ENCODE assay signal across 30 mouse cellular contexts in genomic region chr5:67227261-67227660, GRCm38 (mm10). TPM values are rescaled to one million over a fixed set of nuclear protein-coding genes. Genes with fewer than 3 reads are reported as not detected.
A peak's percentile ranks its signal among the peaks of the same experiment; 100 is the strongest.
DNase-seq lines count a peak whose midpoint lies in the region; ATAC-seq and TF ChIP-seq lines count a peak whose summit lies in the region.
"Had no signal": no experiment of that assay in that cellular context is flagged by ENCODE, and none has a peak within 500 bp of the region (broad histone marks: within the 10 kb centered on the region; RNA-seq: fewer than 3 reads in every experiment).

No protein-coding gene starts in this region.

- DNase-seq in hindbrain, embryonic 10.5 days (ENCODE audit: low spot score) = no peak
- peak; percentile 39 for DNase-seq in retina, postnatal 1 day
- no peak for DNase-seq in retina, embryonic 14.5 days (ENCODE audit: low spot score)
- no peak for DNase-seq in hindbrain, embryonic 14.5 days (ENCODE audit: low spot score)
- no peak for DNase-seq in lung, postnatal 0 days (ENCODE audit: low spot score)
- no peak for DNase-seq in left cerebral cortex, adult 9 months (ENCODE audit: low spot score in 2 of 2)
- DNase-seq: adrenal gland, postnatal 14 days; cerebellum, adult 18-20 months; cerebellum, postnatal 14 days; gastrocnemius, adult 2 months; gastrocnemius, postnatal 36 days; heart, adult 2 months; heart, postnatal 4 days; kidney, adult 11 months; kidney, postnatal 14 days; liver, embryonic 13.5 days; lung, adult 18-20 months; lung, postnatal 10 days; midbrain, embryonic 14.5 days; right cerebral cortex, adult 18-20 months; spleen, adult 18-20 months; thymus, postnatal 25 days had no signal

- peaks cover 54% of the 10 kb centered on the region for H3K4me1 ChIP-seq in hindbrain, embryonic 10.5 days (replicated peaks)
- H3K4me1 ChIP-seq in hindbrain, embryonic 16.5 days (ENCODE audit: control insufficient read depth, insufficient read depth, low read depth, low read length) = peaks cover 6% of the 10 kb centered on the region
- H3K4me1 ChIP-seq in hindbrain, embryonic 14.5 days (replicated peaks; ENCODE audit: control insufficient read depth, insufficient read depth, low read length) = peaks cover 8% of the 10 kb centered on the region; the same call in 1 of the 2 replicates
- peaks cover 11% of the 10 kb centered on the region for H3K4me1 ChIP-seq in stomach, embryonic 16.5 days (ENCODE audit: control insufficient read depth, insufficient read depth, low read length)
- H3K4me1 ChIP-seq in lung, postnatal 0 days (ENCODE audit: insufficient read depth, low read depth, low read length) = peaks cover 5% of the 10 kb centered on the region; the same call in 1 of the 2 replicates

- H3K27ac ChIP-seq in hindbrain, embryonic 10.5 days = 0 out of 2 replicates have a peak overlapping the region, but pooled peaks have one; percentile 68
- no peak overlapping the region for H3K27ac ChIP-seq in hindbrain, embryonic 16.5 days (ENCODE audit: low read depth, low read length)
- peak overlapping the region; percentile 43; the same call in 1 of the 2 replicates for H3K27ac ChIP-seq in hindbrain, embryonic 14.5 days
- 0 out of 2 replicates have a peak overlapping the region, but pooled peaks have one; percentile 15 for H3K27ac ChIP-seq in stomach, embryonic 16.5 days (ENCODE audit: low read length)
- H3K27ac ChIP-seq in lung, postnatal 0 days (ENCODE audit: low read length) = no peak overlapping the region
- H3K27ac ChIP-seq: embryonic facial prominence, embryonic 12.5 days; forebrain, embryonic 15.5 days; gastrocnemius, adult 2 months; heart, adult 2 months; limb, embryonic 15.5 days; liver, embryonic 13.5 days; macrophage; neural tube, embryonic 15.5 days had no signal

- no peaks in the 10 kb centered on the region for H3K36me3 ChIP-seq in hindbrain, embryonic 10.5 days
- no peaks in the 10 kb centered on the region for H3K36me3 ChIP-seq in hindbrain, embryonic 16.5 days (ENCODE audit: control insufficient read depth, insufficient read depth, low read length)
- H3K36me3 ChIP-seq in hindbrain, embryonic 14.5 days (replicated peaks; ENCODE audit: control insufficient read depth, insufficient read depth) = no peaks in the 10 kb centered on the region
- no peaks in the 10 kb centered on the region for H3K36me3 ChIP-seq in stomach, embryonic 16.5 days (ENCODE audit: control insufficient read depth, insufficient read depth, low read length)
- H3K36me3 ChIP-seq in lung, postnatal 0 days (ENCODE audit: insufficient read depth, low read length) = no peaks in the 10 kb centered on the region
- H3K36me3 ChIP-seq: embryonic facial prominence, embryonic 12.5 days; forebrain, embryonic 15.5 days; heart, embryonic 12.5 days; limb, embryonic 15.5 days; liver, embryonic 13.5 days; neural tube, embryonic 15.5 days had no signal

- no peak overlapping the region for H3K4me2 ChIP-seq in hindbrain, embryonic 16.5 days (ENCODE audit: low read length)
- H3K4me2 ChIP-seq in hindbrain, embryonic 14.5 days (replicated peaks) = peak overlapping the region; percentile 4
- no peak overlapping the region for H3K4me2 ChIP-seq in stomach, embryonic 16.5 days (ENCODE audit: low read depth, low read length)
- no peak overlapping the region for H3K4me2 ChIP-seq in lung, postnatal 0 days (replicated peaks; ENCODE audit: low read depth, low read length)
- H3K4me2 ChIP-seq: embryonic facial prominence, embryonic 12.5 days; forebrain, embryonic 15.5 days; heart, embryonic 12.5 days; limb, embryonic 15.5 days; liver, embryonic 13.5 days; neural tube, embryonic 15.5 days had no signal

- TF ChIP-seq CTCF in lung, postnatal 0 days (IDR thresholded peaks at IDR 0.05) = no peak

- ATAC-seq in hindbrain, embryonic 16.5 days = no peak
- ATAC-seq in hindbrain, embryonic 14.5 days (ENCODE audit: low FRiP score) = no peak
- ATAC-seq in stomach, embryonic 16.5 days (ENCODE audit: insufficient read depth, low FRiP score) = no peak
- ATAC-seq in lung, postnatal 0 days = no peak
- ATAC-seq: forebrain, embryonic 15.5 days had no signal

- no peak overlapping the region for H3K9ac ChIP-seq in hindbrain, embryonic 16.5 days (ENCODE audit: low read depth, low read length)
- H3K9ac ChIP-seq in hindbrain, embryonic 14.5 days = no peak overlapping the region
- no peak overlapping the region for H3K9ac ChIP-seq in stomach, embryonic 16.5 days (ENCODE audit: low read length)
- no peak overlapping the region for H3K9ac ChIP-seq in lung, postnatal 0 days (replicated peaks; ENCODE audit: low read depth)
- H3K9ac ChIP-seq: embryonic facial prominence, embryonic 12.5 days; forebrain, embryonic 15.5 days; heart, embryonic 12.5 days; limb, embryonic 15.5 days; liver, embryonic 13.5 days; neural tube, embryonic 15.5 days had no signal

- peaks cover 100% of the 10 kb centered on the region for H3K27me3 ChIP-seq in hindbrain, embryonic 10.5 days (ENCODE audit: insufficient read depth, poor library complexity, severe bottlenecking)
- H3K27me3 ChIP-seq in hindbrain, embryonic 16.5 days (replicated peaks; ENCODE audit: control insufficient read depth, insufficient read depth, low read length) = peaks cover 50% of the 10 kb centered on the region
- peaks cover 91% of the 10 kb centered on the region for H3K27me3 ChIP-seq in hindbrain, embryonic 14.5 days (ENCODE audit: control insufficient read depth, insufficient read depth, low read length)
- peaks cover 90% of the 10 kb centered on the region for H3K27me3 ChIP-seq in stomach, embryonic 16.5 days (ENCODE audit: control insufficient read depth, insufficient read depth, low read length)
- peaks cover 82% of the 10 kb centered on the region for H3K27me3 ChIP-seq in lung, postnatal 0 days (replicated peaks; ENCODE audit: insufficient read depth, low read length)

- TF ChIP-seq EP300 in lung, postnatal 0 days (IDR thresholded peaks at IDR 0.05) = no peak

- H3K4me3 ChIP-seq in hindbrain, embryonic 10.5 days = peak overlapping the region; percentile 34
- no peak overlapping the region for H3K4me3 ChIP-seq in hindbrain, embryonic 16.5 days (ENCODE audit: low read length)
- H3K4me3 ChIP-seq in hindbrain, embryonic 14.5 days (replicated peaks; ENCODE audit: low read length) = no peak overlapping the region
- no peak overlapping the region; the same call in 1 of the 2 replicates for H3K4me3 ChIP-seq in stomach, embryonic 16.5 days (replicated peaks; ENCODE audit: low read length)
- no peak overlapping the region for H3K4me3 ChIP-seq in lung, postnatal 0 days (ENCODE audit: low read depth, low read length)
- H3K4me3 ChIP-seq: embryonic facial prominence, embryonic 12.5 days; forebrain, embryonic 15.5 days; gastrocnemius, adult 2 months; heart, adult 2 months; heart, embryonic 12.5 days; limb, embryonic 15.5 days; liver, embryonic 13.5 days; neural tube, embryonic 15.5 days had no signal

- WGBS in hindbrain, embryonic 10.5 days = 5% methylated on average over 11 of the region's 11 CpGs
- 5% methylated on average over 11 of the region's 11 CpGs for WGBS in hindbrain, embryonic 16.5 days
- WGBS in hindbrain, embryonic 14.5 days = 6% methylated on average over 11 of the region's 11 CpGs
- WGBS in stomach, embryonic 16.5 days = 5% methylated on average over 11 of the region's 11 CpGs
- 8% methylated on average over 11 of the region's 11 CpGs for WGBS in lung, postnatal 0 days

- H3K9me3 ChIP-seq in hindbrain, embryonic 10.5 days = peaks cover 8% of the 10 kb centered on the region
- 0 out of 2 replicates have a peak, but pooled peaks cover 2% of the 10 kb centered on the region for H3K9me3 ChIP-seq in hindbrain, embryonic 16.5 days (ENCODE audit: control insufficient read depth, low read length)
- 0 out of 2 replicates have a peak, but pooled peaks cover 7% of the 10 kb centered on the region for H3K9me3 ChIP-seq in hindbrain, embryonic 14.5 days (ENCODE audit: control insufficient read depth, low read length)
- H3K9me3 ChIP-seq in stomach, embryonic 16.5 days (replicated peaks; ENCODE audit: control insufficient read depth, low read length) = peaks cover 12% of the 10 kb centered on the region; the same call in 1 of the 2 replicates
- peaks cover 3% of the 10 kb centered on the region; the same call in 1 of the 2 replicates for H3K9me3 ChIP-seq in lung, postnatal 0 days (ENCODE audit: low read length)
- H3K9me3 ChIP-seq: forebrain, embryonic 15.5 days; liver, embryonic 13.5 days; neural tube, embryonic 15.5 days had no signal

RNA-seq across cellular contexts. Expression of gene Tmem33, which starts 33.1 kb away (rescaled TPM):
- polyA plus RNA-seq in hindbrain, embryonic 10.5 days (2016; fragmentation: Nextera tagmentation; extraction: Ambion mirVana) = 118 and 120 TPM in 2 replicates
- 74.9 and 79.7 TPM in 2 replicates for polyA plus RNA-seq in hindbrain, embryonic 16.5 days (2015; fragmentation: Nextera tagmentation; extraction: Ambion mirVana)
- 72.6 and 80.7 TPM in 2 replicates for polyA plus RNA-seq in hindbrain, embryonic 14.5 days (2014; fragmentation: Nextera tagmentation; extraction: Ambion mirVana)
- polyA plus RNA-seq in stomach, embryonic 16.5 days (2015; fragmentation: Nextera tagmentation; extraction: Ambion mirVana) = 95.7 and 97.9 TPM in 2 replicates
- polyA plus RNA-seq in lung, postnatal 0 days (2015; fragmentation: Nextera tagmentation; extraction: Ambion mirVana) = 83.5 and 86.8 TPM in 2 replicates

Comparison
In these comparisons a context has a peak if more than half of its experiments do, and no peak if none do; other contexts are left out.
1. H3K27ac ChIP-seq: peak in hindbrain, embryonic 10.5 days (single experiment), hindbrain, embryonic 14.5 days (single experiment) and stomach, embryonic 16.5 days (single experiment); none in hindbrain, embryonic 16.5 days (single experiment) and lung, postnatal 0 days (single experiment).